ENCODE assay signal across 9 mouse cellular contexts in genomic region chr17:25568206-25568605, GRCm38 (mm10). TPM values are rescaled to one million over a fixed set of nuclear protein-coding genes. Genes with fewer than 3 reads are reported as not detected.
A peak's percentile ranks its signal among the peaks of the same experiment; 100 is the strongest.
DNase-seq lines count a peak whose midpoint lies in the region; ATAC-seq and TF ChIP-seq lines count a peak whose summit lies in the region.
"Had no signal": no experiment of that assay in that cellular context is flagged by ENCODE, and none has a peak within 500 bp of the region (broad histone marks: within the 10 kb centered on the region; RNA-seq: fewer than 3 reads in every experiment).

No protein-coding gene starts in this region.

- peak overlapping the region; percentile 95 for H3K4me2 ChIP-seq in hindbrain, embryonic 12.5 days (replicated peaks)
- H3K4me2 ChIP-seq in limb, embryonic 15.5 days = peak overlapping the region; percentile 94
- H3K4me2 ChIP-seq: liver, embryonic 13.5 days had no signal

- TF ChIP-seq CTCF in Patski (IDR thresholded peaks at IDR 0.05) = no peak

- H3K27ac ChIP-seq in hindbrain, embryonic 12.5 days = no peak overlapping the region
- H3K27ac ChIP-seq in limb, embryonic 15.5 days = peak overlapping the region; percentile 67
- H3K27ac ChIP-seq: liver, embryonic 13.5 days had no signal

- H3K4me1 ChIP-seq in hindbrain, embryonic 12.5 days = peaks cover 69% of the 10 kb centered on the region
- peaks cover 58% of the 10 kb centered on the region for H3K4me1 ChIP-seq in limb, embryonic 15.5 days

- no peaks in the 10 kb centered on the region for H3K27me3 ChIP-seq in Patski
- H3K27me3 ChIP-seq in hindbrain, embryonic 12.5 days = peaks cover 35% of the 10 kb centered on the region
- H3K27me3 ChIP-seq in limb, embryonic 15.5 days = peaks cover 46% of the 10 kb centered on the region

- peak; percentile 6 for ATAC-seq in Patski
- no peak for ATAC-seq in hindbrain, embryonic 12.5 days (ENCODE audit: low FRiP score)
- peak; percentile 67 for ATAC-seq in limb, embryonic 15.5 days (ENCODE audit: insufficient number of reproducible peaks, low FRiP score, low TSS enrichment, low read depth)

- no peaks in the 10 kb centered on the region for H3K36me3 ChIP-seq in hindbrain, embryonic 12.5 days
- H3K36me3 ChIP-seq in limb, embryonic 15.5 days = peaks cover 8% of the 10 kb centered on the region; the same call in 1 of the 2 replicates
- H3K36me3 ChIP-seq: liver, embryonic 13.5 days had no signal

- no peaks in the 10 kb centered on the region for H3K9me3 ChIP-seq in hindbrain, embryonic 12.5 days (replicated peaks)
- H3K9me3 ChIP-seq in limb, embryonic 15.5 days = no peaks in the 10 kb centered on the region
- H3K9me3 ChIP-seq: liver, embryonic 13.5 days had no signal

- CTCF ChIA-PET in Patski (lab: Charles Lee) = interaction anchor here (0.8 to 2.9 kb wide), 14 partner anchors 11 to 144 kb away, joined by 3 to 24 read pairs (median 6); partner anchors contain the start of gene Lmf1

- POLR2A ChIA-PET in Patski (lab: Charles Lee) = interaction anchor here (0.6 to 3.0 kb wide), 5 partner anchors 11 to 128 kb away, joined by 3 to 14 read pairs (median 5); partner anchors contain the start of gene Lmf1

- peak; percentile 44 to 67 for DNase-seq in cerebellum, postnatal 10 days
- DNase-seq in cerebellum, postnatal 36 days = no peak
- DNase-seq in Patski (ENCODE audit: low read depth, low spot score) (no peak), adipocyte (ENCODE audit: low spot score) (no peak)
- no peak for DNase-seq in urinary bladder, postnatal 36 days (ENCODE audit: low spot score in 2 of 2)
- no peak for DNase-seq in ovary, postnatal 14 days (ENCODE audit: low spot score)

- in situ Hi-C loops in Patski (cut with MboI; ENCODE audit: low pct_unique_long_range_greater_than_20kb) = no loop called here

- WGBS in hindbrain, embryonic 12.5 days = 38% methylated on average over 10 of the region's 10 CpGs
- 26% methylated on average over 10 of the region's 10 CpGs for WGBS in limb, embryonic 15.5 days

- H3K4me3 ChIP-seq in hindbrain, embryonic 12.5 days = peak overlapping the region; percentile 49
- H3K4me3 ChIP-seq in limb, embryonic 15.5 days = peak overlapping the region; percentile 53
- H3K4me3 ChIP-seq: liver, embryonic 13.5 days had no signal

- no peak overlapping the region for H3K9ac ChIP-seq in hindbrain, embryonic 12.5 days
- H3K9ac ChIP-seq in limb, embryonic 15.5 days = no peak overlapping the region; the same call in 1 of the 2 replicates
- H3K9ac ChIP-seq: liver, embryonic 13.5 days had no signal

RNA-seq across cellular contexts. Expression of gene Sox8, which starts 2.3 kb away (rescaled TPM):
- polyA plus RNA-seq in Patski (2021) = 16.7 TPM
- 11.8 and 12.7 TPM in 2 replicates for polyA plus RNA-seq in hindbrain, embryonic 12.5 days (2016; fragmentation: Nextera tagmentation; extraction: Ambion mirVana)
- 10.9 and 14.7 TPM in 2 replicates for polyA plus RNA-seq in limb, embryonic 15.5 days (2015; fragmentation: Nextera tagmentation; extraction: Ambion mirVana)

RNA-seq across cellular contexts. Expression of gene Lmf1, which starts 10.7 kb away (rescaled TPM):
- polyA plus RNA-seq in Patski (2021) = 40.2 TPM
- 25.7 and 26.2 TPM in 2 replicates for polyA plus RNA-seq in hindbrain, embryonic 12.5 days (2016; fragmentation: Nextera tagmentation; extraction: Ambion mirVana)
- 28.8 and 30.5 TPM in 2 replicates for polyA plus RNA-seq in limb, embryonic 15.5 days (2015; fragmentation: Nextera tagmentation; extraction: Ambion mirVana)

Comparison
In these comparisons a context has a peak if more than half of its experiments do, and no peak if none do; other contexts are left out.
1. DNase-seq: peak in cerebellum, postnatal 10 days (2 of 2); none in cerebellum, postnatal 36 days (0 of 2), Patski (single experiment), urinary bladder, postnatal 36 days (0 of 2), adipocyte (single experiment) and ovary, postnatal 14 days (single experiment).